Mouse (Mus musculus) adrenal gland, postnatal 14 days (tissue): Measurements from ENCODE around the gene Kif16b. TPM values are rescaled to one million over a fixed set of nuclear protein-coding genes. Genes with fewer than 3 reads are reported as not detected.

Experiments
- DNase-seq: peaks from one replicate; pipeline ENCODE4 v3.0.0; 2021; ENCODE audit warnings: mixed read lengths
- total RNA-seq: library from RNA; stranded (reverse); gene quantifications from 2 replicates; pipeline ENCODE4 v1.2.3, GENCODE M21; 2021

Gene Kif16b
- total RNA-seq, 1 experiment from 2014 or later = 19.9 TPM

GRCm38 (mm10) chr2:142875936-142876335 is 25.4 kb downstream of the Kif16b start:
- peak; percentile 54 for DNase-seq

GRCm38 (mm10) chr2:142874562-142874961 is 26.8 kb downstream of the Kif16b start:
- peak; percentile 80 for DNase-seq

GRCm38 (mm10) chr2:142870055-142870454 is 31.3 kb downstream of the Kif16b start:
- DNase-seq = no peak

- DNase-seq = no peak
These were observed 33.9 kb downstream of the Kif16b start for GRCm38 (mm10) chr2:142867481-142867880.

GRCm38 (mm10) chr2:142860994-142861393 is 40.3 kb downstream of the Kif16b start:
- no peak for DNase-seq

GRCm38 (mm10) chr2:142859452-142859851 is 41.9 kb downstream of the Kif16b start:
- peak; percentile 54 for DNase-seq

GRCm38 (mm10) chr2:142838775-142839174 is 62.6 kb downstream of the Kif16b start:
- no peak for DNase-seq

GRCm38 (mm10) chr2:142838118-142838517 is 63.2 kb downstream of the Kif16b start:
- peak; percentile 37 for DNase-seq

- no peak for DNase-seq
These were observed 66.6 kb downstream of the Kif16b start for GRCm38 (mm10) chr2:142834751-142835150.

GRCm38 (mm10) chr2:142832617-142833422 is 68.5 kb downstream of the Kif16b start:
- DNase-seq = no peak

- peak; percentile 62 for DNase-seq
These were observed 88.3 kb downstream of the Kif16b start for GRCm38 (mm10) chr2:142813033-142813432.

- DNase-seq = no peak
These were observed 97.4 kb downstream of the Kif16b start for GRCm38 (mm10) chr2:142803760-142804448.

- no peak for DNase-seq
These were observed 104.0 kb downstream of the Kif16b start for GRCm38 (mm10) chr2:142797310-142797709.

GRCm38 (mm10) chr2:142775358-142775757 is 126.0 kb downstream of the Kif16b start:
- DNase-seq = no peak

GRCm38 (mm10) chr2:142774752-142775151 is 126.6 kb downstream of the Kif16b start:
- DNase-seq = no peak

GRCm38 (mm10) chr2:142769647-142770121 is 131.6 kb downstream of the Kif16b start:
- DNase-seq = no peak

GRCm38 (mm10) chr2:142764276-142764675 is 137.1 kb downstream of the Kif16b start:
- no peak for DNase-seq

- DNase-seq = no peak
These were observed 140.5 kb downstream of the Kif16b start for GRCm38 (mm10) chr2:142760843-142761242.

- DNase-seq = no peak
These were observed 142.1 kb downstream of the Kif16b start for GRCm38 (mm10) chr2:142759192-142759591.

GRCm38 (mm10) chr2:142758091-142758765 is 143.1 kb downstream of the Kif16b start:
- peak; percentile 17 for DNase-seq

- DNase-seq = no peak
These were observed 162.0 kb downstream of the Kif16b start for GRCm38 (mm10) chr2:142739338-142739737.

GRCm38 (mm10) chr2:142738488-142738887 is 162.8 kb downstream of the Kif16b start:
- DNase-seq = no peak

GRCm38 (mm10) chr2:142735691-142736090 is 165.6 kb downstream of the Kif16b start:
- no peak for DNase-seq
